Comparison of ENCODE assay signal across 10 mouse cellular contexts in the genomic region with DNA sequence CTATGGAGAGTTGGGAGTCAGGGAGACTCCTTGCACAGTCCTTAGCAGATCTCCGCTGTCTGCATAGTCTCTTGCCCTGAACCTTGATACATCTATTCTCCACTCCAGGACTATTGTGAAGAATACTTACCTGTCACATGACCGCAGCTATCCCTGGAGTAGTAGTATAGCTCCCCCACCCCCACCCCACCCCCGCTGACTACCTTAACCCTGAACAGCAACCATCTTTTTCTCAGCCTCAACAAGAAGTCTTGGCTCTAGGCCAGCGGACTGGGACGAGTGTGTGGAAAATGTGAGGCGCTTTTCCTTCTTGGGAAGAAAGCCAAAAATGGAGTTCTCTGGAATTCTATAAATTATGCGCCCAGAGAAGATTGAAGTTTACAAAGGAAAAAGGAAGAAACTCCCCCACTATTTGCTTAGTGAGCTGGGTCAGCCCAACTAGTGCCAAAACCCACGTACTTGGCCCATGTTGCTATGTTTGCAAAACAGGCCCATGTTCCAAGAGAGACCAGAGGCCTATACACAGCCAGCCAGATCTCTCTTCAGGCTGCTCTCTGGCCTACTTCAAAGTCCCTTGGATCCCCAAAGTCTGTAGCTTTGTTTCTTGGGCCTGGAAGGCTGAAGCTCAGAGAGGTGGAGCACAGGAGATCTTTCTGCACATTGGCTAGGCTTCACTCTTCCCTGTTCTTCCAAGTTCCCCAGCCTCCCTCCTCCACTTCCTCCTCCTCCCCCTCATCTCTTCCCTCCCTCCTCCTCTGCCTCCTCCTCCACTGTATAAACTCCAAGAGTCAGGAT. TPM values are rescaled to one million over a fixed set of nuclear protein-coding genes. Genes with fewer than 3 reads are reported as not detected.
A peak's percentile ranks its signal among the peaks of the same experiment; 100 is the strongest.
DNase-seq lines count a peak whose midpoint lies in the region; ATAC-seq lines count a peak whose summit lies in the region.
"Had no signal": no experiment of that assay in that cellular context is flagged by ENCODE, and none has a peak within 500 bp of the region (broad histone marks: within the 10 kb centered on the region; RNA-seq: fewer than 3 reads in every experiment).

No protein-coding gene starts in this region.

- H3K4me1 ChIP-seq in midbrain, embryonic 11.5 days (ENCODE audit: control insufficient read depth, insufficient read depth, low read length), result no peaks in the 10 kb centered on the region
- peaks cover 5% of the 10 kb centered on the region; the same call in 1 of the 2 replicates for H3K4me1 ChIP-seq in midbrain, embryonic 10.5 days
- peaks cover 49% of the 10 kb centered on the region for H3K4me1 ChIP-seq in heart, embryonic 15.5 days (replicated peaks)

- H3K27me3 ChIP-seq in midbrain, embryonic 11.5 days (ENCODE audit: control insufficient read depth, insufficient read depth, low read length), result no peaks in the 10 kb centered on the region
- no peaks in the 10 kb centered on the region for H3K27me3 ChIP-seq in midbrain, embryonic 10.5 days (ENCODE audit: low read depth, poor library complexity, severe bottlenecking)
- no peaks in the 10 kb centered on the region for H3K27me3 ChIP-seq in heart, embryonic 15.5 days

- H3K9ac ChIP-seq in midbrain, embryonic 11.5 days (ENCODE audit: low read length), result no peak overlapping the region
- H3K9ac ChIP-seq in heart, embryonic 15.5 days, result no peak overlapping the region

- ATAC-seq in midbrain, embryonic 11.5 days (ENCODE audit: low FRiP score), result no peak
- ATAC-seq in heart, embryonic 15.5 days (replicated peaks; ENCODE audit: insufficient number of reproducible peaks, insufficient read depth, low FRiP score, low read depth), result peak; percentile 78
- ATAC-seq in megakaryocyte, adult 5-6 weeks (ENCODE audit: poor library complexity, severe bottlenecking), result no peak
- no peak for ATAC-seq in inflammation-experienced regulatory T-cells, adult 6 months

- no peaks in the 10 kb centered on the region for H3K9me3 ChIP-seq in midbrain, embryonic 11.5 days (ENCODE audit: control insufficient read depth, low read length)
- no peaks in the 10 kb centered on the region for H3K9me3 ChIP-seq in midbrain, embryonic 10.5 days (replicated peaks)
- no peaks in the 10 kb centered on the region for H3K9me3 ChIP-seq in heart, embryonic 15.5 days (replicated peaks)

- no peaks in the 10 kb centered on the region for H3K36me3 ChIP-seq in midbrain, embryonic 11.5 days (ENCODE audit: control insufficient read depth, insufficient read depth, low read length)
- H3K36me3 ChIP-seq in midbrain, embryonic 10.5 days, result no peaks in the 10 kb centered on the region
- H3K36me3 ChIP-seq in heart, embryonic 15.5 days, result no peaks in the 10 kb centered on the region

- peak; percentile 23 for DNase-seq in midbrain, embryonic 11.5 days (ENCODE audit: low spot score, missing footprints)
- DNase-seq in midbrain, embryonic 10.5 days (ENCODE audit: low spot score), result no peak
- peak; percentile 54 for DNase-seq in fat pad, adult 2 months (ENCODE audit: extremely low read depth, low read depth, low spot score)
- DNase-seq in kidney, postnatal 25 days, result peak; percentile 70 to 81
- DNase-seq in lung, postnatal 25 days (ENCODE audit: low spot score), result peak; percentile 83

- no peak overlapping the region for H3K27ac ChIP-seq in midbrain, embryonic 11.5 days (ENCODE audit: low read depth, low read length)
- H3K27ac ChIP-seq in midbrain, embryonic 10.5 days (replicated peaks), result no peak overlapping the region
- H3K27ac ChIP-seq in heart, embryonic 15.5 days, result peak overlapping the region; percentile 95

- 90% methylated on average over 8 of the region's 8 CpGs for WGBS in midbrain, embryonic 11.5 days
- WGBS in midbrain, embryonic 10.5 days, result 94% methylated on average over 8 of the region's 8 CpGs
- WGBS in heart, embryonic 15.5 days, result 25% methylated on average over 8 of the region's 8 CpGs

- no peak overlapping the region for H3K4me2 ChIP-seq in midbrain, embryonic 11.5 days
- peak overlapping the region; percentile 47 for H3K4me2 ChIP-seq in heart, embryonic 15.5 days

- H3K4me3 ChIP-seq in midbrain, embryonic 11.5 days (ENCODE audit: low read depth, low read length), result no peak overlapping the region
- no peak overlapping the region for H3K4me3 ChIP-seq in midbrain, embryonic 10.5 days
- no peak overlapping the region for H3K4me3 ChIP-seq in heart, embryonic 15.5 days

RNA-seq across cellular contexts. Expression of a gene that starts 48.4 kb away (rescaled TPM):
- 2.2 and 2.3 TPM in 2 replicates for polyA plus RNA-seq in midbrain, embryonic 11.5 days (2014; fragmentation: Nextera tagmentation; extraction: Ambion mirVana)
- polyA plus RNA-seq in midbrain, embryonic 10.5 days (2016; fragmentation: Nextera tagmentation; extraction: Ambion mirVana), result 1.6 and 2.0 TPM in 2 replicates
- 82.2 and 93.0 TPM in 2 replicates for polyA plus RNA-seq in heart, embryonic 15.5 days (2015; fragmentation: Nextera tagmentation; extraction: Ambion mirVana)
- total RNA-seq in megakaryocyte, adult 5-6 weeks (2015), result not detected in 2 replicates
- not detected in 2 replicates for total RNA-seq in megakaryocyte, adult 5-6 weeks (2017)
- not detected for polyA plus RNA-seq in inflammation-experienced regulatory T-cells, adult 6 months (2017; shearing (Covaris generic))
- total RNA-seq: hematopoietic stem cell, adult 5-6 weeks; MEL had no signal

Comparison
In these comparisons a context has a peak if more than half of its experiments do, and no peak if none do; other contexts are left out.
1. RNA of a gene that starts 48.4 kb away (polyA plus RNA-seq): 82.2 to 93.0 TPM in heart, embryonic 15.5 days; 2.2 to 2.3 TPM in midbrain, embryonic 11.5 days, 1.6 to 2.0 TPM in midbrain, embryonic 10.5 days and not detected in inflammation-experienced regulatory T-cells, adult 6 months; every median in the first group is over 10 times any median in the second.